Mouse (Mus musculus): Measurements from ENCODE around the gene Nectin3.

- no peak for TF ChIP-seq CTCF (IDR thresholded peaks at IDR 0.05; ENCODE audit: extremely low read depth, insufficient read depth, low read length)
- TF ChIP-seq POLR2A (IDR thresholded peaks at IDR 0.05; ENCODE audit: extremely low read depth, insufficient read depth, low read length), result no peak
Observed at GRCm38 (mm10) chr16:46389415-46390033, 108.8 kb downstream of the Nectin3 start.
